Mouse (Mus musculus): ENCODE results near the gene Zfp410. TPM values are rescaled to one million over a fixed set of nuclear protein-coding genes. Genes with fewer than 3 reads are reported as not detected.

The Zfp410 gene
- polyA plus RNA-seq, 1 experiment from 2014 or later: 77.0 TPM

DNA sequence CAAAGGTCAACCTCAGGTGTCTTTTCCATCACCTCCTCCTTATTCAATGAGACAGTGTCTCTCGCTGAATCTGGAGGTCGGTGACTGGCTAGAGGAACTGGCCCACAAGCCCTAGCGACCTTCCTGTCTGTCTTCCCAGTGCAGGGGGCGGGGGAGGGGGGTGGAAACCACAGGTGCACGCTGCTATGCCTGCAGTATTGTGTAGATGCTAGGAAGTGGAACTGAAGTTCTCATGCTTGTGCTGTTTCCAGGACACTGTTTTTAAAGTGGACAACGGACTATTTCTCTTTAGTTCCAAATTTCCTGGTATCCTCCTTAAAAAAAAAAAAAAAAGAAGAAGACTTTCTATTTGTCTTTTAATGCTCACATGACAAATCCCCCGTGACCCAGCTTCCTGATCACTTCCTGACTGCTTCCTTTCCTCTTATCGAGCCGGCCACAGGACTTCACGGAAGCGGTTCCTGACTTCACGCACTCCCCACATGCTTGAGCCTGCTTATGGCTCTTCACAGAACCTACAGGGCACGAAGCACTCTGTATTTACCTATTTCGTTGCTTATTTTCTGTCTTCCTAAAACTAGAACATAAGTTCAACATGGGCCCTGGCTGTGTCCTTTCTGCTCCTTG is 72.2 kb downstream of the Zfp410 start:
- no peak for ATAC-seq (ENCODE audit: insufficient number of reproducible peaks, insufficient read depth, low FRiP score, low read depth)
- no peak overlapping the region for H3K27ac ChIP-seq (ENCODE audit: low read length)
- 68% methylated on average over 14 of the region's 14 CpGs for WGBS
- H3K9ac ChIP-seq (replicated peaks; ENCODE audit: low read depth, low read length): no peak overlapping the region
- H3K27me3 ChIP-seq (ENCODE audit: control insufficient read depth, insufficient read depth, low read length): no peaks in the 10 kb centered on the region
- H3K9me3 ChIP-seq (ENCODE audit: control insufficient read depth, low read depth, low read length): no peaks in the 10 kb centered on the region
- H3K4me2 ChIP-seq (replicated peaks; ENCODE audit: low read depth, low read length): no peak overlapping the region
- H3K4me3 ChIP-seq (ENCODE audit: low read depth, low read length): no peak overlapping the region
- H3K36me3 ChIP-seq (ENCODE audit: control insufficient read depth, insufficient read depth, low read length): no peaks in the 10 kb centered on the region
- H3K4me1 ChIP-seq (ENCODE audit: control insufficient read depth, insufficient read depth, low read length): no peaks in the 10 kb centered on the region

- no peak for ATAC-seq (ENCODE audit: insufficient number of reproducible peaks, insufficient read depth, low FRiP score, low read depth)
Observed at GRCm38 (mm10) chr12:84390336-84390735, 73.7 kb downstream of the Zfp410 start.

GRCm38 (mm10) chr12:84392681-84393080 is 76.0 kb downstream of the Zfp410 start:
- no peak overlapping the region for H3K4me3 ChIP-seq (ENCODE audit: low read depth, low read length)
- no peaks in the 10 kb centered on the region for H3K36me3 ChIP-seq (ENCODE audit: control insufficient read depth, insufficient read depth, low read length)
- H3K27me3 ChIP-seq (ENCODE audit: control insufficient read depth, insufficient read depth, low read length): no peaks in the 10 kb centered on the region
- no peak overlapping the region for H3K9ac ChIP-seq (replicated peaks; ENCODE audit: low read depth, low read length)
- H3K9me3 ChIP-seq (ENCODE audit: control insufficient read depth, low read depth, low read length): no peaks in the 10 kb centered on the region
- WGBS: 96% methylated on average over 4 of the region's 4 CpGs
- H3K27ac ChIP-seq (ENCODE audit: low read length): no peak overlapping the region
- H3K4me1 ChIP-seq (ENCODE audit: control insufficient read depth, insufficient read depth, low read length): no peaks in the 10 kb centered on the region
- ATAC-seq (ENCODE audit: insufficient number of reproducible peaks, insufficient read depth, low FRiP score, low read depth): no peak
- H3K4me2 ChIP-seq (replicated peaks; ENCODE audit: low read depth, low read length): no peak overlapping the region

More at GRCm38 (mm10) chr12:84390336-84390735, 73.7 kb downstream of the Zfp410 start:
- Histone ChIP-seq H3K27me3 (ENCODE audit: control insufficient read depth, insufficient read depth, low read length) (no peaks in the 10 kb centered on the region), H3K36me3 (ENCODE audit: control insufficient read depth, insufficient read depth, low read length) (no peaks in the 10 kb centered on the region), H3K4me1 (ENCODE audit: control insufficient read depth, insufficient read depth, low read length) (no peaks in the 10 kb centered on the region), H3K27ac (ENCODE audit: low read length) (no peak overlapping the region), H3K4me2 (replicated peaks; ENCODE audit: low read depth, low read length) (no peak overlapping the region), H3K9me3 (ENCODE audit: control insufficient read depth, low read depth, low read length) (no peaks in the 10 kb centered on the region), H3K4me3 (ENCODE audit: low read depth, low read length) (no peak overlapping the region), H3K9ac (replicated peaks; ENCODE audit: low read depth, low read length) (no peak overlapping the region)
- 84% methylated on average over 6 of the region's 6 CpGs for WGBS

Other genes starting within 250 kb of the Zfp410 start
- not detected in 2 replicates for gene Acot5, start 247.5 kb upstream of the Zfp410 start, polyA plus RNA-seq (2014; fragmentation: Nextera tagmentation; extraction: Ambion mirVana)
- 1.7 and 2.5 TPM in 2 replicates for gene Acot6, start 216.2 kb upstream of the Zfp410 start, polyA plus RNA-seq (2014; fragmentation: Nextera tagmentation; extraction: Ambion mirVana)
- gene Dnal1, start 202.5 kb upstream of the Zfp410 start, polyA plus RNA-seq (2014; fragmentation: Nextera tagmentation; extraction: Ambion mirVana): 3.8 and 5.7 TPM in 2 replicates
- 0.45 and 0.90 TPM in 2 replicates for gene Pnma1, start 168.4 kb upstream of the Zfp410 start, polyA plus RNA-seq (2014; fragmentation: Nextera tagmentation; extraction: Ambion mirVana)
- 10.2 and 10.6 TPM in 2 replicates for gene Elmsan1, start 98.0 kb upstream of the Zfp410 start, polyA plus RNA-seq (2014; fragmentation: Nextera tagmentation; extraction: Ambion mirVana)
- gene Ptgr2, start 31.6 kb upstream of the Zfp410 start, polyA plus RNA-seq (2014; fragmentation: Nextera tagmentation; extraction: Ambion mirVana): 18.5 and 19.9 TPM in 2 replicates
- 52.6 and 52.7 TPM in 2 replicates for gene Coq6, start 44.8 kb downstream of the Zfp410 start, polyA plus RNA-seq (2014; fragmentation: Nextera tagmentation; extraction: Ambion mirVana)
- gene Fam161b, start 45.0 kb downstream of the Zfp410 start, polyA plus RNA-seq (2014; fragmentation: Nextera tagmentation; extraction: Ambion mirVana): 2.7 and 3.4 TPM in 2 replicates
- gene Entpd5, start 92.2 kb downstream of the Zfp410 start, polyA plus RNA-seq (2014; fragmentation: Nextera tagmentation; extraction: Ambion mirVana): 15.0 and 15.8 TPM in 2 replicates
- gene Bbof1, start 92.2 kb downstream of the Zfp410 start, polyA plus RNA-seq (2014; fragmentation: Nextera tagmentation; extraction: Ambion mirVana): 1.00 and 1.5 TPM in 2 replicates
- 24.8 and 26.0 TPM in 2 replicates for gene Rnf113a2, start 100.3 kb downstream of the Zfp410 start, polyA plus RNA-seq (2014; fragmentation: Nextera tagmentation; extraction: Ambion mirVana)
- gene Aldh6a1, start 134.2 kb downstream of the Zfp410 start, polyA plus RNA-seq (2014; fragmentation: Nextera tagmentation; extraction: Ambion mirVana): 35.5 and 40.1 TPM in 2 replicates
- 20.4 and 23.0 TPM in 2 replicates for gene Lin52, start 134.6 kb downstream of the Zfp410 start, polyA plus RNA-seq (2014; fragmentation: Nextera tagmentation; extraction: Ambion mirVana)

Measured in stomach, embryonic 14.5 days (tissue).